Mouse (Mus musculus) limb, embryonic 14.5 days (tissue): Measurements from ENCODE around the gene Foxp3. TPM values are rescaled to one million over a fixed set of nuclear protein-coding genes. Genes with fewer than 3 reads are reported as not detected.

Experiments used
- ATAC-seq: fragments of 200-750 bp; cut with Nextera tagmentation; 2 replicates; pipeline ENCODE4 v1.8.0; 2017; ENCODE audit warnings: low read depth, moderate number of reproducible peaks, moderate TSS enrichment; ENCODE audit not compliant: low FRiP score
- DNase-seq: peaks from one replicate; pipeline ENCODE4 v3.0.0-alpha.2; 2015; ENCODE audit warnings: low spot score
- H3K27ac ChIP-seq: fragments of 300-500 bp; sonication (generic); replicated peaks from 2 replicates; pipeline ENCODE4 v1.5.1; 2014; ENCODE audit warnings: low read depth, mild to moderate bottlenecking, low read length, moderate library complexity, mixed read lengths
- H3K27me3 ChIP-seq: fragments of 300-500 bp; sonication (generic); 2 replicates; pipeline ENCODE4 v1.6.1; 2014; ENCODE audit warnings: low read length, mixed read lengths; ENCODE audit not compliant: control insufficient read depth, insufficient read depth
- H3K36me3 ChIP-seq: fragments of 300-500 bp; sonication (generic); 2 replicates; pipeline ENCODE4 v1.6.1; 2014; ENCODE audit warnings: mild to moderate bottlenecking, low read length, moderate library complexity, mixed read lengths; ENCODE audit not compliant: control insufficient read depth, insufficient read depth
- H3K4me1 ChIP-seq: fragments of 300-500 bp; sonication (generic); 2 replicates; pipeline ENCODE4 v1.6.1; 2014; ENCODE audit warnings: antibody characterized with exemption, low read length, mixed read lengths; ENCODE audit not compliant: control insufficient read depth, insufficient read depth
- H3K4me2 ChIP-seq: fragments of 300-500 bp; sonication (generic); replicated peaks from 2 replicates; pipeline ENCODE4 v1.6.1; 2014; ENCODE audit warnings: low read depth, mild to moderate bottlenecking, low read length, moderate library complexity; ENCODE audit not compliant: severe bottlenecking
- H3K4me3 ChIP-seq: fragments of 300-500 bp; sonication (generic); replicated peaks from 2 replicates; pipeline ENCODE4 v1.5.1; 2014; ENCODE audit warnings: low read length
- H3K9ac ChIP-seq: fragments of 300-500 bp; sonication (generic); 2 replicates; pipeline ENCODE4 v1.6.1; 2014; ENCODE audit warnings: mild to moderate bottlenecking, low read depth, low read length, moderate library complexity; ENCODE audit not compliant: severe bottlenecking
- H3K9me3 ChIP-seq: fragments of 300-500 bp; sonication (generic); 2 replicates; pipeline ENCODE4 v1.6.1; 2016; ENCODE audit warnings: low read length; ENCODE audit not compliant: control insufficient read depth
- POLR2A ChIP-seq: fragments of 200-500 bp; IDR thresholded peaks from 2 replicates; pipeline ENCODE4 v1.8.0; 2012; ENCODE audit warnings: inconsistent platforms, mild to moderate bottlenecking, moderate library complexity, borderline replicate concordance; ENCODE audit not compliant: insufficient read depth, insufficient read length; ENCODE audit errors: extremely low read depth
- WGBS: fragments of 180-500 bp; shearing (Covaris S2); extraction: QIAGEN DNeasy Blood & Tissue Kit; methylation state at CpG from one replicate; pipeline ENCODE4 v1.1.7; 2014; 5-methylcytosine and 5-hydroxymethylcytosine counted together
- polyA plus RNA-seq, 2 experiments: library from polyadenylated mRNA; depleted of rRNA in 1 of 2; stranded (reverse) in 1 of 2; unstranded in 1 of 2; fragments of >200 nt; fragmentation: Nextera tagmentation in 1 of 2; extraction: Ambion mirVana in 1 of 2; gene quantifications; 2 replicates each; pipeline versions ENCODE4 v1.2.1 to v1.2.3; 2012 to 2014

The Foxp3 gene
- polyA plus RNA-seq, 2 experiments = 0.04 TPM; not detected in 1

DNA sequence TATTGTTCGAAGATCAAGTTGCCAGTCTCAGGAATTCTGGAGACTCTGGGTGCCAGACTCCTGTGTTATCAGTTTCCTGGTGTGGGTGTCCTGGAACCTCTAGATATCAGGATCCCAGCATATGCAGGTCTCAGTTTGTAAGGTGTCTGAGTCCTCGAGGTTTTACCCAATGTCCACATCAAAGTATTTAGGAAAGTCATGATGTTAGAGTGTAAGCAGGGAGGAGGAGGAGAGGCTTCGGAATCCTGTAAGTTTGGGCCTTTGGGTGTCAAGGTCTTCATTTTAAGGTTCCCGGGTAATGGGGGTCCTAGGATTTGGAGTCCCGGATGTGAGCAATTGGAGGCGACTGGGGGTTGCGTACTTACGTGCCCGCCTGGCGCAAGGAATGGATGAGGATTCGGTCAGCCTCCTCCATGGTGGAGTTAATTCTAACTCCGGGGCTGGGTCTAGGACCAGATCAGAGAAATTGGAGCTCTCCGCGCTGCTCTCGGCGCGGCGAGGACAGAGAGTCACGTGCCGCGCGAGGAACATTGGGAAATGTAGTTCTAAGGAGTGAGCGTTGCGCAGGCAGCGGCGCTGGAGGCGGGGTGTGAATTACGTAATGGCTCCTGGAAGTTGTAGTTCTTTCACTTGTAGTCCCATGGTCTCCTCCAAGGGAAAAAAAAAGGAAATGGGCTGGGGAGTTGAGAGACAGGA, 31.6 kb downstream of the Foxp3 start, which contains the start of gene Ccdc22:
Gene Ccdc22, minus strand, starts transcription at position 639 of the 696 bp plus-strand sequence.
- TF ChIP-seq POLR2A = no peak
- ATAC-seq = peak; percentile 94
- WGBS = 20% methylated on average over 28 of the region's 28 CpGs

DNA sequence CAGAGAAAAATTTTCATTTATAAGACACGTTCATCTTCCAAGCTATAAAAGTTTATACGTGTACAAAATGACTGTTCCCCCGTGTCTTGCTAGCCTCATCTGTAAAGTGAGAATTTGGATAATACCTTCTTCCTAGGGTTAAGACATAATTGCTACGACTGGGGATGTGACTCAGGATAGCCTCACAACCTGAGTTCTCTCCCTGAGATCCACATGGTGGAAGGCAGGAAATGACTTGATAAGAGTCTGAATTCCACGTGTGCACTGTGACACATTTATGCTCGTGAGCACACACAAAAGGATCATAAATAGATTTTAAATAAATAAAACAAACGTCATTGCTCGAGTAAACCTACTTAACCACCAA, 32.1 kb downstream of the Foxp3 start:
- 37% methylated on average over 8 of the region's 8 CpGs for WGBS
- H3K4me3 ChIP-seq = peak overlapping the region; percentile 46; the same call in 1 of the 2 replicates
- H3K27me3 ChIP-seq = no peaks in the 10 kb centered on the region

More for the DNA sequence above, 31.6 kb downstream of the Foxp3 start, which contains the start of gene Ccdc22:
- H3K4me2 ChIP-seq = peak within 1 kb of the TSS; percentile 53
- no peaks in the 10 kb centered on the region for H3K36me3 ChIP-seq
- H3K9ac ChIP-seq = peak within 1 kb of the TSS; percentile 55
- H3K27ac ChIP-seq = no peak within 1 kb of the TSS
- H3K4me3 ChIP-seq = peak within 1 kb of the TSS; percentile 46
- H3K4me1 ChIP-seq = no peaks in the 10 kb centered on the region
- H3K9me3 ChIP-seq = no peaks in the 10 kb centered on the region
- no peaks in the 10 kb centered on the region for H3K27me3 ChIP-seq
- peak; percentile 92 for DNase-seq

DNA sequence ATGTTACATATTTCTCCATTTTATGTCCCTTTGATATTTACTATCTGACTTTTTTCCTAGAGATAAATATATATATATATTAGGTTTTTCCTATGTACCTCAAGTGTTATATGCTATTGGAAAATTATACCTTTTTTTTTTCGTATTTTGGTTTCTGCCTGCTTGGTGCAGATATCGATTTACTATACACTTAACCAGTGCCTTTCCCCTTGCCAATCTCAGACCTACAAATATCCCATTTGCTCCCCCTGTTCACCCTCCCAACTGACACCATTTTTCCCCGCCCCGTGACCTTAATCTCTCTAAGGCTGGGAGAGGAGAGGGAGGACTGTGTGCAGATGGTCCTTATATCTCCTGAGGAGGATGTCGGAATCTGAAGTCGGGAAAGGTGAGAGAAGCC, 33.3 kb downstream of the Foxp3 start, which contains the start of gene Cacna1f:
Gene Cacna1f, plus strand, starts transcription at position 301 of the 400 bp plus-strand sequence.
- DNase-seq (no peak), ATAC-seq (no peak)
- Histone ChIP-seq H3K27ac (no peak within 1 kb of the TSS), H3K36me3 (no peaks in the 10 kb centered on the region), H3K9ac (no peak within 1 kb of the TSS), H3K27me3 (no peaks in the 10 kb centered on the region), H3K4me2 (no peak within 1 kb of the TSS), H3K4me1 (no peaks in the 10 kb centered on the region), H3K4me3 (no peak within 1 kb of the TSS), H3K9me3 (no peaks in the 10 kb centered on the region)
- TF ChIP-seq POLR2A = no peak
- WGBS = 73% methylated on average over 6 of the region's 6 CpGs

More for the DNA sequence above, 32.1 kb downstream of the Foxp3 start:
- ATAC-seq (no peak), DNase-seq (no peak)
- TF ChIP-seq POLR2A = no peak
- Histone ChIP-seq H3K9me3 (no peaks in the 10 kb centered on the region), H3K27ac (no peak overlapping the region), H3K36me3 (no peaks in the 10 kb centered on the region), H3K4me1 (no peaks in the 10 kb centered on the region), H3K4me2 (no peak overlapping the region), H3K9ac (no peak overlapping the region)

DNA sequence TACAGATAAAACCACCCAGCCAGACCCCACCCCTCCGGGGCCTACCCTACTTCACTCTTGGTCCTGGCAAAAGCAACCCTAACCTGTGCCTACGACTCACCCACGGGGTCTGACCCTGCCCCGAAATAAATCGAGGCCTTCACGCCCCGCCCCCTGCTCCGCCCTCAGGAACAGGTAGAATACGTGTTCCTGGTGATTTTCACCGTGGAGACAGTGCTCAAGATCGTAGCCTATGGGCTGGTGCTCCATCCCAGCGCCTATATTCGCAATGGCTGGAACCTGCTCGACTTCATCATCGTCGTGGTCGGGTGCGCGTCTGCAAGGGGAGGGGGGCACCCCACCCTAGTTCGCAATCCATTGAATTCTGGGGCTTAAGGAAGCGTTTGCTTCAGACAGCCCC, 36.6 kb downstream of the Foxp3 start:
- H3K4me3 ChIP-seq = peak overlapping the region; percentile 38
- H3K9me3 ChIP-seq = no peaks in the 10 kb centered on the region
- no peaks in the 10 kb centered on the region for H3K36me3 ChIP-seq
- DNase-seq = no peak
- no peak for TF ChIP-seq POLR2A
- H3K27ac ChIP-seq = no peak overlapping the region
- no peaks in the 10 kb centered on the region for H3K4me1 ChIP-seq
- H3K27me3 ChIP-seq = no peaks in the 10 kb centered on the region
- H3K4me2 ChIP-seq = peak overlapping the region; percentile 61
- no peak for ATAC-seq
- peak overlapping the region; percentile 41; the same call in 1 of the 2 replicates for H3K9ac ChIP-seq
- WGBS = 28% methylated on average over 20 of the region's 21 CpGs

DNA sequence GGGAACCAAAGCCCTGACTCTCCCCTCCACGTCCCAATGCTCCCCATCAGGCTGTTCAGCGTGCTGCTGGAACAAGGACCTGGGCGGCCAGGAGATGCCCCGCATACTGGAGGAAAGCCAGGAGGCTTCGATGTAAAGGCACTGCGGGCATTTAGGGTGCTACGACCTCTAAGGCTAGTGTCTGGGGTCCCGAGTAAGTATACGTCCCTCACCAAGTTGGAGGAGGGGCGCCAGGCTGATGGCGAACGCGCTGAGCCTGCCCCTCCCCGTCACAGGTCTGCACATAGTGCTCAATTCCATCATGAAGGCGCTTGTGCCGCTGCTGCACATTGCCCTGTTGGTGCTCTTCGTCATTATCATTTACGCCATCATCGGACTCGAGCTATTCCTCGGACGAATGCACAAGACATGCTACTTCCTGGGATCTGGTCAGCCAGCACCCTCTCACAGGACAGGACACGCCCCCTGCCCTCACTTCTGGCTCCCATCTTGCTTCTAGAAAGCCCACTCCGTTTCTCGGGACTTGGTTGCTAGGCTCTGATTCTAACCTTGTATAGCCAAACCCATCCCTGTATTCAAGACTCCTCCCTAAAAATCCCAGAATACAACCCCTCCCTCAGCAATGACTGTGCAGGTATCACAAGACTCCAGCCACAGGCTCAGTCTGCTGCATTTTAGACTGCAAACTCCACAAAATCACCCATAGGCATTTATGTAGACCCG, 37.3 kb downstream of the Foxp3 start:
- H3K4me3 ChIP-seq = peak overlapping the region; percentile 38
- ATAC-seq = no peak
- H3K9me3 ChIP-seq = no peaks in the 10 kb centered on the region
- 38% methylated on average over 19 of the region's 26 CpGs for WGBS
- no peak for TF ChIP-seq POLR2A
- H3K4me2 ChIP-seq = peak overlapping the region; percentile 61
- no peak overlapping the region for H3K27ac ChIP-seq
- no peaks in the 10 kb centered on the region for H3K36me3 ChIP-seq
- H3K9ac ChIP-seq = peak overlapping the region; percentile 41
- DNase-seq = no peak
- no peaks in the 10 kb centered on the region for H3K27me3 ChIP-seq
- no peaks in the 10 kb centered on the region for H3K4me1 ChIP-seq
